Mouse (Mus musculus) spleen, adult 2 months (tissue): ENCODE data around the gene Gm10354.
"Not testable (repeated sequence)": the region's sequence is repeated elsewhere in the genome, so short reads cannot be mapped to it uniquely, and the experiment has no call there.

Experiments
- CTCF ChIP-seq: fragments of 200-500 bp; IDR thresholded peaks from 2 replicates; pipeline ENCODE4 v1.5.1; 2011; ENCODE audit warnings: mild to moderate bottlenecking, inconsistent platforms; ENCODE audit not compliant: insufficient read depth, insufficient read length, insufficient replicate concordance; ENCODE audit errors: extremely low read depth
- POLR2A ChIP-seq: fragments of 200-500 bp; IDR thresholded peaks from 2 replicates; pipeline ENCODE4 v1.6.1; 2011; ENCODE audit warnings: low read depth, low read length, inconsistent platforms

GRCm38 (mm10) chr5:14941043-14941442 is 37.7 kb downstream of the Gm10354 start:
- TF ChIP-seq CTCF, POLR2A: not testable (repeated sequence)
